Mouse (Mus musculus) megakaryocyte, adult 5-6 weeks (primary cell): ENCODE data around the gene Wnt3a. TPM values are rescaled to one million over a fixed set of nuclear protein-coding genes. Genes with fewer than 3 reads are reported as not detected.

Experiments used
- ATAC-seq: 2 replicates; pipeline ENCODE4 v1.8.0; 2016; ENCODE audit warnings: mild to moderate bottlenecking, inconsistent platforms; ENCODE audit not compliant: poor library complexity, severe bottlenecking
- total RNA-seq, 2 experiments: library from RNA; stranded (forward) in 1 of 2; stranded (reverse) in 1 of 2; fragments of 153-499, 151-499 nt in 1 of 2; fragments of 221-1000, 200-1000 nt in 1 of 2; gene quantifications; 2 replicates each; pipeline versions ENCODE4 v1.2.3 to v1.2.4; 2015 to 2017

The Wnt3a gene
- total RNA-seq, 2 experiments from 2014 or later, result not detected

- ATAC-seq, result no peak
Observed at GRCm38 (mm10) chr11:59263870-59264563, 26.5 kb downstream of the Wnt3a start.

GRCm38 (mm10) chr11:59262308-59262707, 28.2 kb downstream of the Wnt3a start:
- ATAC-seq, result no peak

- no peak for ATAC-seq
Observed at GRCm38 (mm10) chr11:59260706-59261493, 29.7 kb downstream of the Wnt3a start.

GRCm38 (mm10) chr11:59259647-59260046, 30.9 kb downstream of the Wnt3a start:
- no peak for ATAC-seq

- peak; percentile 71 for ATAC-seq
Observed at GRCm38 (mm10) chr11:59248101-59248500, 42.5 kb downstream of the Wnt3a start.

GRCm38 (mm10) chr11:59243856-59244255, 46.7 kb downstream of the Wnt3a start:
- no peak for ATAC-seq

- no peak for ATAC-seq
Observed at GRCm38 (mm10) chr11:59241841-59242240, 48.7 kb downstream of the Wnt3a start.

- no peak for ATAC-seq
Observed at GRCm38 (mm10) chr11:59239796-59240195, 50.8 kb downstream of the Wnt3a start.

- no peak for ATAC-seq
Observed at GRCm38 (mm10) chr11:59239428-59239785, 51.1 kb downstream of the Wnt3a start.

- ATAC-seq, result peak; percentile 59
Observed at GRCm38 (mm10) chr11:59238525-59239427, 51.8 kb downstream of the Wnt3a start.

- ATAC-seq, result no peak
Observed at GRCm38 (mm10) chr11:59232797-59233196, 57.8 kb downstream of the Wnt3a start.

GRCm38 (mm10) chr11:59230144-59230760, 60.3 kb downstream of the Wnt3a start:
- peak; percentile 39 for ATAC-seq

GRCm38 (mm10) chr11:59228122-59228953, 62.2 kb downstream of the Wnt3a start, which contains the start of gene Arf1:
Gene Arf1 (minus strand): TSS chr11:59228270.
- ATAC-seq, result peak; percentile 82

GRCm38 (mm10) chr11:59227604-59228121, 62.9 kb downstream of the Wnt3a start:
- peak; percentile 25 for ATAC-seq

- peak; percentile 34 for ATAC-seq
Observed at GRCm38 (mm10) chr11:59226787-59227603, 63.6 kb downstream of the Wnt3a start.

- no peak for ATAC-seq
Observed at GRCm38 (mm10) chr11:59226251-59226650, 64.3 kb downstream of the Wnt3a start.

- no peak for ATAC-seq
Observed at GRCm38 (mm10) chr11:59225167-59225566, 65.4 kb downstream of the Wnt3a start.

GRCm38 (mm10) chr11:59224470-59224869, 66.1 kb downstream of the Wnt3a start:
- ATAC-seq, result no peak

GRCm38 (mm10) chr11:59224025-59224424, 66.5 kb downstream of the Wnt3a start:
- no peak for ATAC-seq
